Mouse (Mus musculus) embryonic stem cell, embryonic (primary cell): ENCODE measurements around the gene Angptl2.

Experiments
- CTCF ChIA-PET, 4 experiments: fragments of 300-600 bp in 2 of 4; fragments of 350-600 bp in 2 of 4; sonication (Branson Sonifier 250); formaldehyde crosslinking; loops; one replicate each; lab custom pipeline; 2022; ENCODE audit warnings: inconsistent platforms in 2 of 4; lab: Charles Lee
- POLR2A ChIA-PET, 4 experiments: fragments of 300-600 bp in 2 of 4; fragments of 350-600 bp in 2 of 4; sonication (Branson Sonifier 250); formaldehyde crosslinking; loops; one replicate each; lab custom pipeline; 2022; ENCODE audit warnings: antibody characterized with exemption in 4 of 4, inconsistent platforms in 1 of 4; lab: Charles Lee

Gene Angptl2

DNA sequence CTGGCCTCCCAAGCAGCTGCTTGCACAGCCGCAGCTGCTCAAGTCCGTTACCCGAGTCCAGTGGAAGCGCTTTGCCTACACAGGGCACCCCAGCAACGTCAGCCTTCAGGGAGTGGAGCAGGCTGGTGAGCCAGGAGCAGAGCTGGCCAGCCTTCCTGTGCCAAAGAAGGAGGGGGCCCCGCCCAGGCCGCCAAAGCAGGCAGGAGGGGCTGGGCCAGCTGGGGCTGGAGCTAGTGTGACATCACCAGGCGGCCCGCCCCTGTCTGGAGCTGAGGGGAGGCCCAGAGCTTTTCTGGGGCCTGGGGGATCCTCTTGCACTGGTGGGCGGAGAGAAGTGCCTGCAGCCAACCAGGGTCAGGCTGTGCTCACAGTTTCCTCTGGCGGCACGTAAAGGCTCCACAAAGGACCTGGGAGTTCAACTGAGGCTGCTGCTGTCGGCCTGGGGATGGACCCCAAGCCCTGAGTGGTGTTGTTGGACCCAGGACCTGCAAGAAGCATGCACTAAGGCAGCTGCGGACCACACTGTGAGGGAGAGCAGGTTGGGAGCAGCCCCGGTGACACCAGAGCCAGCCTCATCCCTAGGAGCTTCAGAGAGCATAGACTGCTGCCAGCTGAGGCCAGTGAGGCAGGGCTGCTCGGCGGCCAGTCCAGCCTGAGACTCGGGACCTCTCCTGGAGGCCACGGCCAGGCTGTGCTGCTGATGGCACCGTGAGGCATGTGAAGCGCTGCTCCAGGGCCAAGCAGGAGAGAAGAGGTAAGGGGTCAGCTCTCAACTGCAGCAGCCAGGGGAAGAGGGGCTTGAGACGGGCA is at the start of gene Angptl2:
Angptl2 (plus strand) TSS at position 370 of the 810 bp plus-strand sequence.
- CTCF ChIA-PET = interaction anchor here (0.6 to 3.4 kb wide), 30 partner anchors 10 to 489 kb away, joined by 3 to 20 read pairs (median 4); partner anchors contain the start of gene Garnl3 (in 2 of the 4)
- POLR2A ChIA-PET = interaction anchor here in 3 of 4 experiments (0.5 to 8.6 kb wide), 40 partner anchors 9 to 1154 kb away, joined by 3 to 150 read pairs (median 4); partner anchors contain the start of genes Garnl3 (in 3 of the 3), Lrsam1 (in 3 of the 3), Rpl12 (in 3 of the 3) and Slc2a8 (in 2 of the 3)

DNA sequence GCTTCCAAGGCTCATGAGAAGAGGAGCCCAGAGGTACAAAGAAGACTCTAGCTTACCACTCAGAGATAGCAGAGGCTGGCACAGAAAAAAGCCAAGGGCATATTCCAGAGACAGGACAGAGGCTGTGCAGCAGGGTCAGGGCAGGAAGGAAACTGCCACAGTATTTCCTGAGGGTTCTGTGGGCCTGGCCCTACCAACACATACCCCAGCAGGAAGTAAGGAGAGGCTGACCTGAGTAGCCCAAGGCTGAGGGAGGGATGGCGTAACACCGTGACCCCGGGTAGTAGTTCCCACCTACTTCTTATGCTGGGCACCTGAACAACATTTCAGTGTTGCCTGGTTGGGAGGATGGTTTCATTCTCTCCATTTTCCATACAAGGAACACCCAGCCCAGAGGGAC is 48.8 kb upstream of the Angptl2 start:
- CTCF ChIA-PET = interaction anchor here in 1 of 4 experiments (1.5 kb wide), 1 partner anchor 12 kb away, joined by 4 read pairs; no protein-coding TSS in a partner anchor
- POLR2A ChIA-PET = interaction anchor here in 1 of 4 experiments (0.8 to 1.3 kb wide), 4 partner anchors 13 to 111 kb away, joined by 3 read pairs; no protein-coding TSS in a partner anchor

DNA sequence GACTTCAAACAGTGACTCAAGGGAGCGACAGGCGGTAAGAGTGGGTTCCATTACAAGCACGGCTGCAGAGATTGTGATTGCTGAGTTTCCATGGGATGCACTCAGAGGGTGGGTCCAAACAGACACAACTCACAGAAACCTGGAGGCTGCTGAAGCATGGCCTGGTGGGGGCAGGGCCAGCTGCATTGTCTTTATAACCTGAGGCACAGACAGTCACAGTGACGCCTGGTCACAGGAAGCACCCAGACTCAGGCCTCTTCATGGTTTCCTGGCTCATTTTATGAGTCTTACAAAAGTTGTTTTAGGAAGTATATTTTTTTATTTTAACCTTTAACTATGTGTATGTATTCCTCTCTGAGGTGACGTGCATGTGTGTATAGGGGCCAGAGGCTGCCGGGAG is 46.4 kb upstream of the Angptl2 start:
- ChIA-PET POLR2A (interaction anchor here in 2 of 4 experiments (0.6 to 2.3 kb wide), 3 partner anchors 10 to 239 kb away, joined by 3 to 7 read pairs (median 4); partner anchors contain the start of gene Garnl3 (in 1 of the 2)), CTCF (interaction anchor here in 2 of 4 experiments (1.3 kb wide), 2 partner anchors 50 to 180 kb away, joined by 4 read pairs; no protein-coding TSS in a partner anchor)

DNA sequence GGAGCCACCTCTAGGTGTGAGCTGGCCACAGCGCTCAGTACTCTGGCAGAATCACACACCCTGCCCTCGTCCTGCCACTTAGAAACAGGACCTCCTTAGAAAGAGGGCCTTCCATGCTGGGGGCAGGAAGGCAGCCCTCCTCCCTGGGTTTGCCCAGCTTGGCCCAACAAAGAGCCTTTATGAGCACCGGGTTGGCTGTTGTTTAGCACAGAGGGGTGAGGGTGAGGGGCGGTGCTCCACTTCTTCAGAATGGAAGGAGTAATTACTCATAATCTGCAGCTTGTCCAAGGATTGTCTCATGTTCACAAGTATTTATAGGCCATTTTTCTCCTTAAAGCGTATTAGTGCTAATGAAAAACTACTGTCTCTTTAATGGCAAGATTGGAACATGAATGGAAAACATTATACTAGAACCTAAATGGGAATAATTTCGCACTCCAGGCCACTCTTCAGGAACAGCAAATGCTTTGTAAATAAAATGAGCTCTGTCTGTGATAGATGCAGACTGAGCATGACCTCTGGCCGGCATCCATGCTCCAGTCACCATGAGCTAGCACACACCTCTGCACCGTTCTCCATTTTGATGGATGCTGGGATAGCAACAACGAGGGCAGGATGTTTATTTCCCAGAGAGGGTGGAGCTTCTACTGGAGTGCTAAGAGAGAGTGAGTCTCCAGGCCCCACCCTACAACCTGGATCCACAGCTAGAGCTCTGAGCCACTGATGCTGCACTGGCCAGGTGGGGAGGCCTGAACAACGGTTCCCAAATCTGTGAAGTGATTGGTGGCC is 44.9 kb upstream of the Angptl2 start:
- POLR2A ChIA-PET = interaction anchor here in 1 of 4 experiments (1.1 kb wide), 1 partner anchor 14 kb away, joined by 3 read pairs; no protein-coding TSS in a partner anchor
- CTCF ChIA-PET = interaction anchor here in 2 of 4 experiments (1.0 to 1.3 kb wide), 2 partner anchors 178 kb away, joined by 3 to 4 read pairs; no protein-coding TSS in a partner anchor

DNA sequence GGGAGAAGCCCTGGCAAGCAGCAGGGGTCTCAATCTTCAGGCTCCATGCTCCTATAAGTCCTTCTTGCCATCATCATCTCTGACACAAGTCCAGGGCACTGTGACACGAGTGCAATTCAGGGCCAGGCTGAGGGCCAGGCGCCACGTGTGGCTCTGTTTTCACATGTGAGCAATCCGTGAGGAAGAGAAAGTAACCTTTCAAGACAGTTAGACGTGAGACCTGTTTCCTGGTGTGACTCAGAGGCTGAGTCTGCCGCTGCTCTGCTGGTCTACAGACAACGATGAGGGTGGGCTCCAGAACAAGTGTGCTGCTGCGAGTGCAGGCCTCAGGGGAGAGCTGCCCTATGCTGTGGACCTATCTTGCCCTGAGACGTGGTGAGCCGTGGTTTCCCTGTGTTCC is 42.7 kb upstream of the Angptl2 start:
- POLR2A ChIA-PET = interaction anchor here in 1 of 4 experiments (0.5 kb wide), 1 partner anchor 208 kb away, joined by 5 read pairs; no protein-coding TSS in a partner anchor
- CTCF ChIA-PET = no interaction called here

DNA sequence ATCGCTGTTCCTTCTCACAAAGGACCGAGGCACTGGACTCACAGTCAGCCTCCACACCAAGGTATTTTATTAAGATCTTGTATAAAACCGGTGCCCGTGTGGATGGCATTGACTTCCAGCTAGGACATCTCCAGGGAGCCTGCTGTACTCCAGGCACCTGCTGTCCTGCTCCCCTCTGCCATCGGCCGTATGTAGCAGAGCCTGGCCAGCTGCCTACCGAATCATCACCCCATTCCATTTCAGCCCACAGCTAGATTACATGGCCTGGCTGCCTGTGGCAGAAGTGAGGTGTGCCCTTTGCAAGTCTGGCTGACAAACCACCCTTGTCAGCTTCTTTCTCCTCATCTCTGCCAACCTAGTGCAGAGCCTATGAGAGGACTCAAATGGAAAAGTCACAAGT is 42.2 kb upstream of the Angptl2 start:
- CTCF ChIA-PET = no interaction called here
- POLR2A ChIA-PET = interaction anchor here in 2 of 4 experiments (0.5 to 1.0 kb wide), 4 partner anchors 8 to 209 kb away, joined by 3 to 5 read pairs (median 4); no protein-coding TSS in a partner anchor

DNA sequence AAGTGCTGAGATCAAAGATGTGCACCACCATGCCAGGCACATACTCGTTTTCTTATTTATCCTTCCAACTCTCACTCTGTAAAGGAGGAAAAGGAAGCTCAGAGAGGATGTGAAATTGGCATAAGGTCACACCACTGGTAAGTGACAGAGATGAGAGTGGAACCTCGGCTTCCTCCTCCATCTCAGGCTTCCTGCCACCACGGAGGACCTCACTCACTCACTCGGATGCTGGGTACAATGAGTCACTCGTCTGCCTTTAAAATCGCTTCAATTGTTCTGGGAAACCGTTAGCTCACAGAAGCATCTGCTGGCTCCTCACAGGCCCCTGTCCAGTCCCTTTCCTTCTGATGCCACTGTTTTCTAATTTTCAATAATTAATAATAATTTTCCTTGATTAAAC is 39.4 kb upstream of the Angptl2 start:
- POLR2A ChIA-PET = interaction anchor here in 1 of 4 experiments (1.2 kb wide), 1 partner anchor 12 kb away, joined by 3 read pairs; no protein-coding TSS in a partner anchor
- CTCF ChIA-PET = interaction anchor here in 1 of 4 experiments (0.8 kb wide), 1 partner anchor 43 kb away, joined by 3 read pairs; no protein-coding TSS in a partner anchor

DNA sequence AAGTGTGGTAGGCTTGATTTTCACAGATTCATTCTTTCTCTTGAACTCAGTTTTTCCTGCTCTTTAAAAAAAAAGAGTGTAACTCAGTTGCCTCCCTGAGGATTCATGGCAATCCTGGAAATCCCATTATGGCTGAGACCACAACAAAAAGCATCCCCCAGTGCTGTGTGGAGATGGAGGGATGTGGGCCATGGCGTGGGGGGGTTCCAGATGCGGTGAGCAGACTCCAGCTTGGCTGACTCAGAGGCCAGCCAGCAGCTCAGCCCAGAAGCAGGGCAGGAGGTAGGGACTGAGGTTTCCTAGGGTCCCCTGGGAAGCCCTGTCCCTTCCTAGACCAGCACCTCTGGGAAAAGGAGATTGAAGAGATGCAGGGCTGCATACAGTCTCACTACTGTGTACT is 38.9 kb upstream of the Angptl2 start:
- ChIA-PET POLR2A (interaction anchor here in 1 of 4 experiments (1.2 kb wide), 1 partner anchor 12 kb away, joined by 3 read pairs; no protein-coding TSS in a partner anchor), CTCF (interaction anchor here in 1 of 4 experiments (0.8 kb wide), 1 partner anchor 42 kb away, joined by 3 read pairs; no protein-coding TSS in a partner anchor)

DNA sequence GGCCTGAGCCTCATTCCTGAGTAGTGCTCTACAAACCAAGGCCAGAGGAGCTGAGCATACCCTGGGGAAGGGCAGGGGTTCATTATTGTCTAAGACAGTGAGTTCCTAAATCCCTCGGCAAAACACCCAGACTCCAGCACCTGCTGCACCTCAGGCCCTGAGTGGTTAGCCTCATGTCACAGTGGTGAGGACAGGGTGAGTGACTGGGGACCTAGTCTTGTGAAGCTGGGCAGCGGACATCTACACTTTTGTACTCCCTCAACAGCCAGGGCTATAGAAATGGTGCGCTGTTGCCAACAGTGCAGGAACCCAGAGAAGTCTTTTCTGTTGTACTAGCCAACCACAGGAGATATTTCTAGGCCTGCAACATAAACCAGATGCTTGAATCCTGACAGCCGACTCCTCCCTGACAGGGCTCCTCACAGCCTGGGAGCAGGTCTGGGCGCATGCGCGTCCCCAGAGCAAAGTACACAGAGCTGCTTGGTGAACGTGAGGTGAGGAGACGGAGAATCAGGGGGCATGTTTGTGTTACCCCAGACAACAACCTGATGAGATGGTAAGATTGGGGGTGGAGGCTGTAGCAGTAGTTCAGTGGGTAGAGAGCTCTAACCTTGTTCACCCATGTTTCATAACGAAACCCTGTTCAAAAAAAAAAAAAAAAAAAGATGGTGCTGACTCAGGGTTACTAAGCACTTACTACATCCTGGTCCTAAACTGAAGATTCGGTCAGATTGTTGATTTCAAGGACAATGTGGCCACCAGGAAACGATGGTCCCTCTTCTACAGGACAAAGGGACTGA is 38.2 kb upstream of the Angptl2 start:
- CTCF ChIA-PET = interaction anchor here (0.6 to 0.7 kb wide), 5 partner anchors 42 to 406 kb away, joined by 3 to 6 read pairs (median 5); no protein-coding TSS in a partner anchor
- POLR2A ChIA-PET = interaction anchor here in 3 of 4 experiments (0.6 to 1.0 kb wide), 7 partner anchors 12 to 699 kb away, joined by 3 to 6 read pairs (median 4); no protein-coding TSS in a partner anchor

DNA sequence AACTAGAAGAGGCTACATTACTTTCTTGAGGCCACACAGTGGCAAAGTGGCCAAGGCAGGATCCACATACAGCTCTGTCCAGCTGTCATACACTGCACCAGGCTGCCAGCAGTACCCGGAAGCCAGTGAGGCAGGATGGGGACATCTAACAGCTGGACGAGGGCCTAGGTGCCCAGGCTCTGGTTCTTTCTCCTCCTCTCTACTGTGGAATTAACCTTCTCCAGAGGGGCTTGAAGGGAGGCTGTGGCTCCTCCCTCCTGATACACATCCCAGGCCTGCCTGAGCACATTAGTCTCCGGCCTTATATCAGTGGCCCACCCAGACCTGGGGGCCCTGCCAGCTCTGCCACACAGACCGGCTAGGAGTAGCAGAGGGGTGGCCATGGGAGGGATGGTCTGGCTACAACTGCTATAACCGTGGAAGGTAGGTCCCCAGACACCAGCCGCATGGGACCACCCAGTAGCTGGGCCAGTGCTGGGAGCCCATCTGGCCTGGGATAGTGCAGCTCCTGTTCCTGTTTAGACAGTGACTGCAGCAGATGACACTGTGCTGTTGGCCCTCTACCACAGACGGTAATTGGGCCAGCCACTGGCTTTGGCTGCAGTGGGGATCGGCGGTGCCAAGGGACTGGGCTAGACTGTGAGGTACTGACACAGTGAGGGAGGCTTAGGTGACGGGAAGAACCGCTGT is 37.5 kb upstream of the Angptl2 start:
- POLR2A ChIA-PET = interaction anchor here in 3 of 4 experiments (0.6 to 1.6 kb wide), 6 partner anchors 11 to 68 kb away, joined by 3 to 6 read pairs (median 4); no protein-coding TSS in a partner anchor

DNA sequence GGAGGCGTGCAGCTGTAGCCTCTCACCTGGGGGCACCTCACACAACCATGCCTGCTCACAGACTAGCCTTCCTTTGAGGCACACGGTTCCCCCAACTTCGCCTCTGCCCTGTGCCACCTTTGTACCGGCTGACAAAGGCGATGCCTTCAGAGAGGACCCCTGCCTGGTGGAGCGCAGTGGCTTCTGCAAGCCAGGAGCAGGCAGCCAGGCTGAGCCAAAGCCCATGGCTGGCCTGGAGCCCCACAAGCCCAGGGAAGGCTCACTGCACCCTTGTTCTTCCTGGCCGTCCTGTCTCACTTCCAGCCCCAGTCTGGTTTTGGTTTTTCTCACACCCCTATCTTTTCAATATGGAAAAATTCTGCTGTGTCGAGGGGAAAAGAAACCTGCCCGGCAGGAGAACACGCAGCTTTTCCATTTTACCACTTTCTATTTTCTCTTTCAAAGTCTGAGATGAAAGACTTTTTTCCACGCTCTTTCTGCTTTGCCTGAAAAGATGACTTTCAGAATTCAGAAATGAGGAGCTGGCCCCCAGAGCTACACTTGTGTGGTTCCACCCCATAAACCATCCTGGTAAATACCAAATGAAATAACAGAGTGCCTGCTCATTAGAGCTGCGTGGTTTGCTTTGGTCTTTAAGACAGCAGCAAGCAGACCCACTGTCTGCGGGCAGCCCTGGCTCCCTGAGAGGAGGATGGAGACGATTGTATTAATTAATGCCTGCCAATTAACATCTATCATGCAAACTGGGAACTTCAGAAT is 36.5 kb upstream of the Angptl2 start:
- CTCF ChIA-PET = interaction anchor here in 2 of 4 experiments (0.6 to 1.1 kb wide), 2 partner anchors 36 to 492 kb away, joined by 3 to 5 read pairs; partner anchors contain the start of gene Angptl2 (in 1 of the 2)

More for the DNA sequence above, 37.5 kb upstream of the Angptl2 start:
- CTCF ChIA-PET = interaction anchor here in 1 of 4 experiments (0.7 kb wide), 1 partner anchor 154 kb away, joined by 4 read pairs; no protein-coding TSS in a partner anchor

DNA sequence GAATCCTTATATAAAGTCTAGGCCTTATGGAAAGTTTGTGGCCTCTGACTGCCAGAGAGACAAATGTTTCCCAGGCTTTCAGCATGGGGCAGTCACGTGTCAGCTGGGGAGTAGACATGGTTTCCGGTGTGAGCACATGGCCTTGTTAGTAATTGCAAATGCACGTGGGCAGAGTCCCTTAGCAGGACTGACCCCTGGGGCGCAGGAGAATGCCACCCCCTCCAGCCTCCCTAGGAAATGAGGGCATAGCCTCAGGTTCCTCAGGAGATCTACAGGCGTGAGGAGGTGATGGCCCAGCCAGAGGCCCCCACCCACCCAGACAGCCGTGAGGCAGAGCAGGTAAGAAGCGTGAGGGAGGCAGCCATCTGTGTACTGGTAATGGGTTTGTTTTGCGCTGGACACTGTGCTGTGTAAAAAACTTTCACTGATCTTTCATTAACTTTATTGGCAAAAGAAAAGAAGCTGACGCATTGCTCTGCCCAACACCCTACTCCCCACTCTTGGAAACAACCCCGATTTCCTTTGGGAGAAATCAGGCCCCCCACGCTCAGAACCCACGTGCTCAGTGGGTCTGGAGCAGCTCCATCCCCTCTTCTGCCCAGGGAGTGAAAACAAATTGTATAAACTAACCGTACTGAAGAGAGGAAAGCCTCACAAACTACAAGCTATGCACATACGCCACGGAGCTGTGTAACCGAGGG is 35.8 kb upstream of the Angptl2 start:
- ChIA-PET CTCF (interaction anchor here in 3 of 4 experiments (0.6 to 1.1 kb wide), 4 partner anchors 20 to 491 kb away, joined by 3 to 5 read pairs (median 3); partner anchors contain the start of gene Angptl2 (in 1 of the 3)), POLR2A (interaction anchor here in 3 of 4 experiments (0.5 to 1.6 kb wide), 13 partner anchors 10 to 475 kb away, joined by 3 to 8 read pairs (median 3); partner anchors contain the start of gene Angptl2 (in 1 of the 3))

More for the DNA sequence above, 36.5 kb upstream of the Angptl2 start:
- POLR2A ChIA-PET = interaction anchor here in 1 of 4 experiments (1.0 to 1.6 kb wide), 4 partner anchors 11 to 36 kb away, joined by 3 to 6 read pairs (median 4); partner anchors contain the start of gene Angptl2

DNA sequence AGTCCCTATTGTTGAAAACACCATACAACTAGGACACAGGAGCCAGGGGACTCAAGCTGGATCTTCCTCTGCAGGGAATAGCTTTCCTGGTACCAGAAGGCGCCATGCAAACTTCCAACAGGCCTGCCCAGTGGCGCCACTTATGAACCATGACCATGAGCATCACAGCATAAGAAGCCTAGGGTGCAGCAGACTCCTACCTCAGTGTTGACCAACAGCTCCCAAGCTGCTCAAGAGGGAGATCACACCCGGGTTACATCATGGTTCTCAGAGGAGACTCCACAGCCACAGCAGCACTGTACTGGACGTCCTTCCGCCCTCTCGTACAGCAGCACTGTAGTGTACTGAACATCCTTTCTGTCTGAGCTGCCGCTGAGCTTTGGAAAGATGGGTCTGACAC is 32.5 kb upstream of the Angptl2 start:
- CTCF ChIA-PET = interaction anchor here in 2 of 4 experiments (0.7 to 1.9 kb wide), 2 partner anchors 219 to 820 kb away, joined by 3 to 4 read pairs; no protein-coding TSS in a partner anchor
- POLR2A ChIA-PET = no interaction called here

DNA sequence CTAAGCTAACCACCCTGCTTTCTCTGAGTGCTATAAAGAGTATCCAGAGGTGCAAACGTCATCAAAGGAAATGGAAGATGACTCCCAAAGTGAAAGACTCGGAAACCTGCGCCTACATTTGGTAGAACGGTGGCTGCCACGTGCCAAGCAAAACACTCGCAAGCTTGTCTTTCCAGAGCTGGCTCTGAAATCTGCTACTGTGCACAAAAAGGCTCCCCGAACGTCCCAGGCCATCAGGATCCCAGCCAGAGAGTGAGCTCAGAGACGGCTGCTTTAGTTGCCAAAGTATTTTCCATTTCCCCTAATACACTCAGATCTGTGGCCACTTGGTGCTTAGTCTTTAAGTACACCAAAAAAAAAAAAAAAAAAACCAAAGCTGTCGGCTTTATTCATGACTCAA is 31.2 kb upstream of the Angptl2 start:
- ChIA-PET CTCF (interaction anchor here (0.5 to 2.0 kb wide), 19 partner anchors 10 to 1642 kb away, joined by 3 to 11 read pairs (median 4); partner anchors contain the start of gene Angptl2 (in 1 of the 4)), POLR2A (interaction anchor here in 2 of 4 experiments (0.6 to 0.8 kb wide), 4 partner anchors 47 to 429 kb away, joined by 3 to 6 read pairs (median 4); no protein-coding TSS in a partner anchor)
